Mouse (Mus musculus) lung, postnatal 14 days (tissue): ENCODE data around the gene Fiz1.

Experiments
- DNase-seq: peaks from one replicate; pipeline ENCODE4 v3.0.0; 2021

The Fiz1 gene

DNA sequence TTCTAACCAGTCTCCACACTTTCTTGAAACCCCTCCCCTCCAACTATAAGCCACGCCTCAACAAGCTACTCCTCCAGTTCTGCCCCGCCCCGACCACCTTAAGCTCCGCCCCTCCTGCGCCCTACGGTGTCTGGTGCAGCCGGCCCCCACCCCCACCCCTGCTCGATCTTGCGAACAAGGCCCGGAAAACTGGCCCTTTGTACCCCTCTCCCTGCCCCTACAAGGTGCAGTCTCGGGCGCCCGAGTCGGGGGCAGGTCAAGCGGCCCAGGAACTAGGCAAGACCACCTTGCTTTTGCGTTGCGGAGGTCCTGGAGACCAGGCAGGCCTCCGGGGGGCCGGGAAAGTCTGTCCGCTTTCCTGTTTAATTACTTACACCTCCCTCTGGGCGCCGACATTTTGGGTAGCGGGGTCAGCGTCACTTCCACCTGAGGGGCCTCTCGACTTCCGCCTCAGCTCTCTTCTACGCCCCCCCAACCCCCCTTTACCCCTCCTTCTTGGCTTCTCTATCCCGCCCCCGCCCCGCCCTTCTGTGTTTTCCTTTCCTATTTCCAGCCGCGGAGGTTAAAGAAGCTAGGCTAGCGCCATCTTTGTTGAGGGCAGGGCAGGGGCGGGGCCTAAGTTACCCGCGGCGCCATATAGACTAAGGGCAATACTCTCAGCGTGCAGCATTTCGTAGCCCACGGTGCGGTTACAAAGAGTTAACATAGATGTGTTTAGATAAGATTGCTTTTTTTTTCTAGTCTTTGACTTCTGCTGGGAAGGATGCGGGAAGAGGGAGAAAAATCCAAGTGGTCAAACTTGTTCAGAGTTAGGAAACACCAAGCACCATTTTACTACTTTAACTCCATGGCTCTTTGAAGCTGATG lies at the start of gene Fiz1, which contains the start of gene Zfp524:
Gene Fiz1 (minus strand): TSS at position 447 of the 867 bp plus-strand sequence.
Gene Zfp524 (plus strand): TSS at position 165 of the 867 bp plus-strand sequence.
- DNase-seq = peak; percentile 99

DNA sequence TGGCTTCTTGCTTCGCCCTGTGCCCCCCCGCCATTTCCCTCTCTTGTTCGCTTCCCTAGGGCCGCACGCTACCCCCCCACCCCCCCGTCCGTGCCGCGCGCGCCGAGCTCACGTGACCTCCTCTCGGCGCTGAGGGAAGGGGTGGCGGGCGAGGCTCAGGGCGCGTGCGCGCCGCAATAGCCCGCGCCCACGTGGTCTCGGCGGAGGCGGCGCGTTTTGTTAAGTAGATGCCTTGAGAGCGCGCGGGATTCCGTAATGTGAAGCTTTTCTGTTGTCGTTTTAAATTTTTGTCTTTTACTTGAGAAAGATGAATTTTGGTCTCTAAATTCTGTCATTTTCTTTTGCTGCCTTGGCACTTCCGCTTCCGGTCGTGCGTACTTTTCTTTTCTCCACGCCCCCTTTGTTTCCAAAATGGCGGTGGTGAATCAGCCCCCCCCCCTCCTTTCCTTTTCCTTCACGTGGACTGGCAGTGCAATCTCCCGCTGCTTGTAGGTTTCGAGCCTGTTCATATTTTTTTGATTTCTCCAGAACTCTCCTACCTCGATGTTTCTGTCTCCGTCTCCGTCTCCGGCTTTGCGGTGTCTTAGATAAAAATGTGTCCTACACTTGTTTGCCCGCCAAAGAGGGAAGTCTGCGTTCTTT lies 48.0 kb upstream of the Fiz1 start:
- DNase-seq = peak; percentile 64

DNA sequence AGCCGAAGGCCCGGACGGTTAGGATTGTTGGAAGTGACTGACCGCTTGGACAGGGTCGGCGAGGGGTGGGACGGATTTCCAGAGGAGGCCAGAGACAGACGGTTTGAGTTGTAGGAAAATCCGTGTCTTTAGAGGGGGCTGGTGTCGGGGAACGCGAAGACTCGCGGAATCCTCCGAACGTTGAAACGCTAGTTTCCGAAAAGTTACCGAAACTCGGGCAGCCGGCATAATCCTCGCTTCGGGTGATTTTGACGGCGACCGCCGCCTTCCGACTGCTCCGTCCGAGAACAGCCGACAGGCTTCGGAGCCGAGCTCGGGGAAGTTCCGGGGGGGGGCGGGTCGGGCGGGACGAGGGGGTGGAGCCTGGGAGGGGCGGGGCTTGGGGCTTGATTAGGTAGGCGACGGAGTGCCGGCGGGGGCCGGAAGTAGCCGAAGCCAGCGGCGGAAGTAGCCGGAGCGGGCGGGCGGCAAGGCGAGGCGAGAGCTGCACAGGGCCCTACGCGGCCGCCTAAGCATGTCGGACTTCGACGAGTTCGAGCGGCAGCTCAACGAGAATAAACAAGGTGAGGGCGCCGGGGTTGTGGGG lies 47.4 kb upstream of the Fiz1 start, which contains the start of gene U2af2:
Gene U2af2 (plus strand): TSS at position 370 of the 586 bp plus-strand sequence.
- DNase-seq = peak; percentile 96

DNA sequence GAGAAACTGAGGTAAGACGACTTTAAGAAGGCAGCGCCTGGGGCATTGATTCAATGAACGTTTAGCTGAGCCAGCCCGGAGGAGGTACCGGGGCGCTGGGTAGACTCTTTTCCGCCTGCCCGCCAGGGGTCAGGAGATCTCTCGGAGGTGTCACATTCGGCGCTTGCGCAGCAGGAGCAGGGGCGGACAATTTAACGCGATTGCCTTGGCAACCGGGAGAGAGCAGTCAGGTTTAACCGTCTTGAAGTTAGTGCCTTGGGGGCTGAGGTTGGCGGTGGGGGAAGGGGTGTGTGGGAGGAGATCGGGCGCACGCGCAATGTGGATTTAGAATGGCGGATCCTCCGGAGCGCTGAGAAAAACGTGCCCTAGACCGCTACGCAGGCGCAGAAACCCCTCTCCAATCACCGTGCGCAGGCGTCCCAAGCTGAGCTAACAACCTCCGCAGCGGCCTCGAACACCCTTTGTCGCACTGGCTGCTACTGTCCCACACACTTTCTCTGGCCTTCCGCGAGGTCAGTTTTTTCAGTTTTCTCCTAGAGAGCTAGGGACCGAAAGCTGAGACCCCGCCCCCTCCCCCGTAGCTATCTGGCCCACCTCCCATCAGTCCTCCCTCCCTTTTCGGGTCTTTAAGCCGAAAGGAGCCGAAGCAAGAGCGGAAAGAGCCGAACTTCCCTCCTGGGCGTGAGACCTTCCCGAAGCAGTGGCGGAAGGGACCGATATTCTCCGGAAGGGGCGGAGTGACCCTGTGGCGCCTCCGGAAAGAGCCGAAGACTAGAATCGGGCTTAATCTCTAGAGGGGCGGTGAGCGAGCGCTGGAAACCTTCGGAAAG lies 46.7 kb upstream of the Fiz1 start:
- peak; percentile 99 for DNase-seq

DNA sequence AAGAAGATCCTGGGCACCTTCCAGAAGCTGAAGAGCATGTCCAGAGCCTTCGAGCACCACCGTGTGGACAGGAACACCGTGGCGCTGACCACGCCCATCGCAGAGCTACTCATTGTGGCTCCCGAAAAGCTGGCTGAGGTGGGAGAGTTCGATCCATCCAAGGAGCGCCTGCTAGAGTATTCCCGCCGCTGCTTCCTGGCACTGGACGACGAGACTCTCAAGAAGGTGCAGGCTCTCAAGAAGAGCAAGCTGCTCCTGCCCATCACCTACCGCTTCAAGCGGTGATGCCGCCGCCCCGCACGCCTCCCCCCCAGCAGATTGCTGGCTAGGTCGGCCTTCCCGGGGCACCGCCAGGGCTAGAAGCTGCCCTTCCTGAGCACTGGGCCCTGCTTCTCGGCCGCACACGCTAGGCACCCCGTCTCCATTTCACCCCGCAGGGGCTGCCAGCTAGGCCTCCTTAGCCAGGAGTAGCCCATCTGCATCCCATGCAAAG lies 45.8 kb upstream of the Fiz1 start:
- DNase-seq = peak; percentile 82

DNA sequence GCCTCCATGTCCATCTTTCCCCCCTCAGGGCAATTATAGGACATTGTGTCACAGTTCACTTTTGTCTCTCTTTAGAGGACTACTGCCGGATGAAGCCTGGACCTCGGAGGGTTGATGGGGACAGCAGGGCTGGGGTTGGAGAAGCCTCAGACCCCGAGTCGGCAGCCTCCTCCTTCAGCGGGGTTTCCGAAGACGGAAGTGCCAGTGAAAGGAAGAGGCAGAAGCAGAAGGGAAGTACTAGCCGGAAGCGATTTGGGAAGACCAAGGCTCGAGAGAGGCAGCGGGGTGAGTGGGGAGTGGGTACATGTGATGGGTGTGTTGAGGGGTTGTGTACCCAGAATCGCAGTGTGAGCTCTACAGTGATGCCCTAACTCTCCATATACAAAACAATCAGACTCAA lies 44.9 kb upstream of the Fiz1 start:
- DNase-seq = no peak

DNA sequence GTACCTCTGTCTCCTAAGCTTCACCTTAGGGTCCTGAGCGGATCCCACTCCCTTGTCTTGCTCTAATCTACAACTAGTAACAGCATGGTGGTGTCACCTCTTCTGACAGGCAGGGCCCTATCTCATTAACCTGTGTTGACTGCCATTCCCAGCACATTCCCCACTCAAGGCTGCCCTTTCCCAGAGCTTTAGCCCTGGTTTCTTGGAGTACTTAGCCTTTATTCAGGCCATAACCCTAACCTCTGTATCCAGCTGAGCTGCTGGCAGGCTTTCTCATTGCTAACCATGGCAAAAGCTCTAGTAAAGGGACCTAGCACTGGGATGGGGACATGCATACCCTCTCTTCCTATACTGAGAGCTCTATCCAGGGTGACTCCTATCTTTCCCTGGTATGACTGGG lies 44.1 kb upstream of the Fiz1 start:
- DNase-seq = no peak

DNA sequence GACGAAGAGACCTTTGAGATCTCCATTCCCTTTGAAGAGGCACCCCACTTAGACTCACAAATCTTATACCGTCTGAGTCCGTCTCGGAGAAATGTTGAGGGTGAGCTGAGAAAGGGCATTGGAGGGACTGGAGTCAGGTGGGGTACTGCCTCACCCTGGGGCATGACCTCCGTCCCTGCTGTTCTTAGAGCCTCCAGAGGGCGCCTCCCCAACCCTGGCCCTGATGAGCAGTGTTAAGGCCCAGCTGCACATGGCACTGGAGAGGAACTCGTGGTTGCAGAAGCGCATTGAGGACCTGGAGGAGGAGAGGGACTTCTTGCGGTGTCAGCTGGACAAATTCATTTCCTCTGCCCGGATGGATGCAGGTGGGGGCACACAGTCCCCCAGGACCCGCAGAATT lies 43.3 kb upstream of the Fiz1 start:
- DNase-seq = no peak

DNA sequence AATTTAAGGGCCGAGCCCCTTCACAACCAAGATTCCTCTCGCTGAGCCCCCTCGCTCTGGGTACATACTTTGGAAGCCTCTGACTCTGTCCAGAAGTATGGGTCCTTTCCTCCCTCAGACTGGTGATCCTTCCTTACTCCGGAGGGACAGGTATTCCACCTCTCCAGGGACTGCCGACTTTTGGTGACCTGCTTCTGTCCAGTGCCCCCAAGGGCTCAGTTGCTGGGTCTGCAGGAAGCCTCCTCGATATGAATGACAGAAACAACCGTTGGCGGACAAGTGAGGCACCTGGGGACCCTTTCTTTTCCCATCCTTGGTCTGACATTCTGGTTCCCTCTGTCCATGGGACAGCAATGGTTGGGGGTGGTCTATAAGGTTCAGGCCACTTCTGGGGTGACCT lies 42.9 kb upstream of the Fiz1 start:
- DNase-seq = no peak

DNA sequence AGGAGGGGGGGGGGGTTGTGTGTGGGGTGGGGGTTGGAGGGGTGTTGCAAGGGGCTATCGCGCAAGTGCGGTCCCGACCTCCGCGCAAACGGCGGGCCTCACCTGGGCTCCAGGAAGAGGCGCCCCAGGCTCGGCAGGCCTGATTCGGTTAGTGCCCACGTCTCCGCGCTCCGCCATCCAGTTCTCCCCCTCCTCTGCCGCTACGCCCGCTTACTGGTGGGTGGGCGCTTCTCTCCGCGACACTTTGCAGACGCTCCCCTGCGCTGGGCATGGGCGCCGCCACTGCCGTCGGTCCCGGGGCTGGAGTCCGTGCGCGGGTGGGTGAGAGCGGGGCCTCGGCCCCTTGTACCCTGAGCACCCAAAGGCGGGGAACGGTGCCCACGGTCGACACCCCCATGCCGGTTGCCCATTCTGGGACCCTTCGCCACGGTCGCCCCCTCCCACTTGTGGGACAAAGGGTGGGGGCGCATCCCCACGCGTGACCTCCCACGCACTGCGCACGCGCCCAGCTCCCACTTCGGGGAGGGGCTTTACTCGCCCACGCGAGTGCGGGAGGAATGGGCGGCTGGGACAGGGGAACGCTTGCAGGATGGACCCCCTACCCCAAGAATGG lies 42.3 kb upstream of the Fiz1 start:
- no peak for DNase-seq

DNA sequence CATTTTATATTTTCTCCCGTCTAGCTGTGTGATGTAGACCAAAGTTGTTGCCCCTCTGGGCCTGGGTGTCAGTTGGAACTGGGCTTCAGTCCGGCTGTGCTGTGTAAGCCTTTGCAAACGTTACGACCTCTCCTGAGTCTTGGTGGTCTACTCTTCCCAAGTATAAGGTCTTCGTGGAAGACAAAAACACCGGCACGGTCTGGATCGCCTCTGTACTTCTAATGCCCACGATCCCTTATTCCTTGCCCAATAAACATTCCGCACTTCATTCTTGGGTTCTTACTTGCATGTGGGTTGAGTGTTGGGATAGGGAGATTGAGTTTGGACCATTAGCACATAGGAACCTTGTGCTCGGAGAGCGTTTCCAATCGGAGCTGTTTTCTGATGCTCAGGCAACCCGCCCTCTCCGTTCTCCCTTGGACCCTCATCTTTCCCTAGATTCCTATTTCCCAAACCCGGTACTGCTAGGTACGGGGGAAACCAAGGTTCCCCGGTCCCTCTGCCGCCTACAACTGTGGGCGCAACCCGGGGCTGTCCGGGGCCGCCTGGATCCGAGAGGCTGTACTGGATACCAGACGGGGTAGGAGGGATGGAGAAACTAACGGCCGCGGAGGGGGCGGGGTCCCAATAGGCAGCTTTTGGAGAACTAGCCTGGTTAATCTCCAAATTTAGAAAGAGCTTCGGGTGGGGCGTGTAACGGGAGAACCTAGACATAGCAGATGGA lies 39.1 kb upstream of the Fiz1 start:
- DNase-seq = no peak

DNA sequence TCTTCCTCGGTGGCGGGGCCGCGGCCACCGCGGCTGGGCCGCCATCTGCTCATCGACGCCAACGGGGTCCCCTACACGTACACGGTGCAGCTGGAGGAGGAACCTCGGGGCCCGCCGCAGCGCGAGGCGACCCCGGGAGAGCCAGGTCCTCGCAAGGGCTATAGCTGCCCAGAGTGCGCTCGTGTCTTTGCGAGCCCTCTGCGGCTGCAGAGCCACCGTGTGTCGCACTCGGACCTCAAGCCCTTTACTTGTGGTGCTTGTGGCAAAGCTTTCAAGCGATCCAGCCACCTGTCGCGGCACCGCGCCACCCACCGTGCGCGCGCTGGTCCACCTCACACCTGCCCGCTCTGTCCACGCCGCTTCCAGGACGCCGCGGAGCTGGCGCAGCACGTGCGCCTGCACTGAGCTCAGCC lies 38.4 kb upstream of the Fiz1 start:
- DNase-seq = no peak

DNA sequence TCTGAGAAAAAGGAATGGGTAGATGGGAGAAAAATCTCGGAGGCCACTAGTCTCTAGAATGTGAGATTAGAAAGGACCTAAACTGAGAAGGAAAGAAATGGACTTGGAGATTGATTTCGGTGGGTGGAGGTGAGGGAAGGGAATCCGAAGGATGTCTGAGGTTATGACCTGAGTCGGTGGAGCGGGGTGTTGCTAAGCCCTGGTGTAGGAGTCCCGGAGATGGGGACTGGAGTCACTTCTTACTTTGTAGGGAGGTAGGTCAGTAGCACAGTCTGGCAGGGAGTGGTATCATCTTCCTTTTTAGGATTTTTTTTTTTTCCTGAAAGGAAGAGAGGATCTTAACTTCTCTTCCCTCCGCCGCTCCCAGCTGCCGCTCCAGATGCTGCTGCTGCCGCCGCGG lies 37.9 kb upstream of the Fiz1 start:
- no peak for DNase-seq

DNA sequence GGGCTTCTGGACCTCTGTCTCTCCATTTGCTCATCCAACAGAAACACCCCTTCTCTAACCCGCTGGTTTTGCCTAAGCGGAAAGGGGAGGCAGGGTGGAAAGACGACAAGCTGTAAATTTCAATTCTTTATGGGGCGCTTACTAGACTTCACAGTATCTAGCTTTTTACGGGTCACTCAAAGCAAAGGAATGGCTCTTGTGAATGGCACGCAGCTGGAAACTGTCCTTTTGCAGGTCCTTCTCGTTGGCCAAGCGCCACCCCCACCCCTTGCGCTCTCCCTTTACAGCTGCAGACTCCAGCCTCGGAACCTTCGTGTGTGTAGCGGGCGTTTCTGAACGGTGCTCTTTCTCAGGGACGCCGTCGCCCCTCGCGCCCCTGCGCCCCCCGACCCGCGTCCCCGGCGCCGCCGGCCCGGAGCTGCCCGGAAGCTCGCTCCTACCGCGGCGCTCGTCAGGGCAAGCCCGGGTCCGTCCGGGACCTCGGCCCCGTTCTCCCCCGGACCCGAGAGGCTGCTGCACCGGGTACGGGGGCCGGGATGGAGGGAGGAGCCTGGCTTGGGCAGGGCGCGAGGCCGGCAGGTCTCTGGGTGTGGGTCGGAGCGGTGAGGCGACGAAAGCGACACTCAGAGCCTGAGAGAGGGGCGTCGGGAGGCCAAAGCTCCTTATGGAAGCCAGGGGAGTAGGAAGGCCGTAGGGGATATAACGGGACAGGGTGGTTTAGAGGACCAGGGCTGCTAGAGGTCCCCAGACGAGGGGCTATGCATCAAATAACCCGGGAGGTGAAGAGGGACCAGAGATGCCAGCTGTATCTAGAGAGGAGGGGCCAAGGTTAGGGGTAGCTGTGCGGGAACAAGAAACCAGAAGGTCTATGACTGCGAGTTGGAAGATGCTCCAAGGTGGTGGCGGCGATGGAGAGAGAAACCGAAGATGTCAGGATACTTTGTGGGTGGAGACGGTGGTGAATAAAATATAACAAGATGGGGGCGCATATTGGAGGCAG lies 37.0 kb upstream of the Fiz1 start, which contains the start of gene Zfp580:
Gene Zfp580 (plus strand): TSS at position 346 of the 1,000 bp plus-strand sequence.
- peak; percentile 79 for DNase-seq

DNA sequence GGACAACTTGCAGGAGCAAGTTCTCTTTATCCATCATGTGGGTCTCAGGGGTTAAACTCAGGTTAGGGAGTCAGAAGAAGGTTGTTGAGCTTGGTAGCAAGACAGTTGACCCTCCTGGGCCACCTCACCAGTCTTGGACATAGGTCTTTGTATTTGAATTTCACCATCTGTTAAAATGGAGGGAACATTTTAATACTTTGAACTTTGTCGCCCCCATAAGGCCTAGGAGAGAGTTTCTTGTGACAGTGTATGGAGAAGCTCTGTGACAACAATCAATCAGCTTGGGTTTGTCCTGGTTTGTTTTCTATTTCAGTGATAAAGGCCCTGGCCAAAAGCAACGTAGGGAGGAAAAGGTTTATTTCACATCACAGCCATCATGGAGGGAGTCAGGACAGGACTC lies 32.8 kb upstream of the Fiz1 start:
- DNase-seq = peak; percentile 53

DNA sequence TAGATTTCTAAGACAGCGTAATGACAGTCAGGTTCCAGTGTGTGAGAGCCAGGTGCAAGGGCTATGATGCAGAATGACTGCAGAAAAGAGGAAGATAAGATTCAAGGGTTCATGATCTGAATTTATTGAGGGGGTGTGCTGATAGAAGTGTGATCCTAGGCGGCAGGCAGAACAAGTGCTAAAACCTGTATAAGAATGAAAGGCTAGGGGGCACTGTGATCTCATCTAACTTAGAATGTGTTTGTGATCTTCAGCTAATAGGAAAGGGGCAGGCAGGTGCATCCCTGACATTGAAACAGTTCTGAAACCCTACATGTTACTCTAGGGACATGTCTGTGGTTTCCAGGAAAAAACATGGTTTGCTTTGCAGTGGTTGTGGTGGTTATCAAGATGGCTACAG lies 31.6 kb upstream of the Fiz1 start:
- DNase-seq = no peak

DNA sequence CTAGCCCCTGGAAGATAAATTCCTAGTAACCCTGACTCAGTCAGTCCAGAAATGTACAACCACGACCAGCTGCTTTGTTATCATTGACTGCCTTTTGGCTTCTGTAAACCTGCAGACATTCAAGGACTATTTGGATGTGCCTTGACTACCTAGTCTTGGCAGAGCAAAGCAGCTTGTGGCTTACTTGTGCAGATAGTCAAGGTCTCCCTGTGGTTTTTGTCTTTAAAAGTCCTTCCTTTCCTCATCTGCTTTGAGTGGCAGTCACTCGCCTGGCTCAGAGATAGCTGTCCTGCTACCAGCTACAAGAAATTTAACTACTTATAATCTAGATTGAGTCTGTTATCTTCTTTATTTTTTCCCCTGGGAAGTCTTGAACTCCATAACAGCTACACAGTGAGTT lies 30.5 kb upstream of the Fiz1 start:
- DNase-seq = no peak

DNA sequence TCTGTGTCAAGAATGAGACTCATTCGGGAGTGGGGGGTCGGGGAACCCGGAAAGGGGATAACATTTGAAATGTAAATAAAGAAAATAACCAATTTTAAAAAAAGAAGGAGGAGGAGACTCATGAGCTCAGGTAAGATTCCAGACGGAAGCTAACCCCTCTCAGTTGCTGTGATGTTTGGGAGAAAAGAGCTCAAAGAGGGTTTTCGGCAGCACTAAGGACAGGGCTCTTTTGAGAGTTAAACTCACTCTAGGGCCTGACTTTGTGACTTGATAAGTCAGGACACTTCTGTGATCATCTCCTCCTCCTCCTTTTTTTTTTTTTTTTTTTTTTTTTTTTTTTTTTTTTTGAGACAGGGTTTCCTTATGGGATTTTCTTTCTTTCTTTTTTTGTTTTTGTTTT lies 24.4 kb upstream of the Fiz1 start:
- DNase-seq = no peak

DNA sequence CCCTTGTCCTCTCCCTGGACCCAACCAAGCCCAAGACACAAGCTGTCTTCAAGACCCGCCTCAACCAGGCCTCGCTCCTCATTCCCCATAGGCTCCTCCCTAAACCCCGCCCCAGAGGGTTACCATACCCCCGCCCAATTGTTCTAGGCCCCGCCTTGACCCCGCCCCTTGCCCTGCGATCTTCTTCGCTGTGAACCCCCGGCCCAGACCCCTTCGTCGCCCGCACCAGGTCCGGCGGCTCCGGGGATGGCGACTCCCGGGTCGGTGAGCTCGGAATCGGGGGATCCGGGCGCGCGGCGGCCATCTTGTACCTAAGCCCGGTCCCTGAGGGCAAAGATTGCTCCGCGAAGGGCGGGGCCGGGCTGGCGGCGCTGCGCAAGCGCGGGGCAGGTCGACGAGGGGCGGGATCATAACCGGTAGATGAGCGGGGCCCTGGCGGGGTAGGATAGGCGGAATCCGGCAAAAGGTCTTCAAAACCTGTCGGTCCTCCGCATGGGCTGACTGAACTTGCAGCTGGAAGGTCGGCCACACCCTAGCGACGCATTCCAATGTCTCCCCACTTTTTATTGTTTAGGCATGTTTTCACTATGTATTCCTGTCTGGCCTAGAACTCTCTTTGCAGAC lies 23.7 kb upstream of the Fiz1 start, which contains the start of gene Zfp784:
Gene Zfp784 (minus strand): TSS at position 338 of the 624 bp plus-strand sequence.
- peak; percentile 92 for DNase-seq

DNA sequence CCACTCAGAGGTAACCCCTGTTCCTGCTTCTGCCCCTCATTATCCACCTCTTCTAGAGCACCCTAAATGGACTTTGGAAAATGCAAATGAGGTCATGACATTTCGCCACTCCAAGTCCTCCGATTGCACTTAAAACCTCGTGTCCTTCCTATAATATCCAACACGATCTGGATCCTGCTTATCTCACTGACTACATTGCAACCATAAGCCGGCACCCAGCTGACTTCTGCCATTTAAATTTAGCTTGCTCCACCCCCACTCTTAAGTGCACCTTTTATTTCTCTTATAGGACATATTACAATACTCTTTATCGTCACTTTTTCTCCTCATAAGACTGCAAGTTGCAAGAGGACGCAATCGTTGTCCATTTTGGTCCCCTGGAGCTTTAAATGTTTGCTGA lies 23.0 kb upstream of the Fiz1 start:
- no peak for DNase-seq
